Mouse (Mus musculus) neural tube, embryonic 13.5 days (tissue): Measurements from ENCODE around the gene Syne1. TPM values are rescaled to one million over a fixed set of nuclear protein-coding genes. Genes with fewer than 3 reads are reported as not detected.

Experiments used
- ATAC-seq: fragments of 200-750 bp; cut with Nextera tagmentation; 2 replicates; pipeline ENCODE4 v1.8.0; 2017; ENCODE audit warnings: low read depth, mild to moderate bottlenecking, moderate TSS enrichment, moderate library complexity
- H3K27ac ChIP-seq: fragments of 300-500 bp; sonication (generic); replicated peaks from 2 replicates; pipeline ENCODE4 v1.5.1; 2015; ENCODE audit warnings: moderate library complexity, mild to moderate bottlenecking, inconsistent platforms
- H3K27me3 ChIP-seq: fragments of 300-500 bp; sonication (generic); 2 replicates; pipeline ENCODE4 v1.6.1; 2015; ENCODE audit warnings: mild to moderate bottlenecking, inconsistent platforms
- H3K36me3 ChIP-seq: fragments of 300-500 bp; sonication (generic); 2 replicates; pipeline ENCODE4 v1.6.1; 2015; ENCODE audit warnings: mild to moderate bottlenecking, inconsistent platforms
- H3K4me1 ChIP-seq: fragments of 300-500 bp; sonication (generic); replicated peaks from 2 replicates; pipeline ENCODE4 v1.6.1; 2015; ENCODE audit warnings: inconsistent platforms
- H3K4me2 ChIP-seq: fragments of 300-500 bp; sonication (generic); 2 replicates; pipeline ENCODE4 v1.6.1; 2015; ENCODE audit warnings: inconsistent platforms, mild to moderate bottlenecking, moderate library complexity
- H3K4me3 ChIP-seq: fragments of 300-500 bp; sonication (generic); 2 replicates; pipeline ENCODE4 v1.5.1; 2015; ENCODE audit warnings: mild to moderate bottlenecking, inconsistent platforms
- H3K9ac ChIP-seq: fragments of 300-500 bp; sonication (generic); 2 replicates; pipeline ENCODE4 v1.6.1; 2015; ENCODE audit warnings: moderate library complexity, mild to moderate bottlenecking, inconsistent platforms
- H3K9me3 ChIP-seq: fragments of 300-500 bp; sonication (generic); 2 replicates; pipeline ENCODE4 v1.6.1; 2016; ENCODE audit warnings: inconsistent platforms
- WGBS: fragments of 180-500 bp; shearing (Covaris S2); methylation state at CpG from one replicate; pipeline ENCODE4 v1.1.7; 2015; 5-methylcytosine and 5-hydroxymethylcytosine counted together
- polyA plus RNA-seq: library from polyadenylated mRNA; unstranded; fragments of >200 nt; fragmentation: Nextera tagmentation; extraction: Ambion mirVana; gene quantifications from 2 replicates; pipeline ENCODE4 v1.2.1, GENCODE M21; 2015

Gene Syne1
- polyA plus RNA-seq, 1 experiment from 2014 or later: 8.1 TPM

DNA sequence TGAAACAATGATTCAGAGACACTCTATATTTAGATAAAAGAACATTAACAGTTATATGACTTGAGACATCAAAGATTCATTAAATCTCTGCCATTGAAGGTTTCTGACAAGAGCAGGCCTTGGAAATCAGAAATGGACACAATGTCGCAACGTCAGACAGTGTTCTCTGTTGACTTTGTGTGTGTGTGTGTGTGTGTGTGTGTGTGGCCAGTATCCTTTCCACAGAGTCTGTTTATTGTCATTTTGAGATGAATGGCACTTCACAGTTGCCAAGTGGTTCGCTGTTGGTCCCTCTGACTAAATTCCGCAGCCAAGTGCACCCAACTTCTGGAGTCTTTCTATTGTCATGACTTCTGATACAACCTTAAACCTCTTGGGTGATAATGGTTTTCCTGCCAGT is 577.0 kb downstream of the Syne1 start:
- Histone ChIP-seq H3K27me3 (no peaks in the 10 kb centered on the region), H3K4me1 (no peaks in the 10 kb centered on the region), H3K36me3 (no peaks in the 10 kb centered on the region), H3K4me2 (no peak overlapping the region), H3K4me3 (no peak overlapping the region), H3K9ac (no peak overlapping the region), H3K27ac (no peak overlapping the region), H3K9me3 (no peaks in the 10 kb centered on the region)
- WGBS: 90% methylated on average over 4 of the region's 4 CpGs
- no peak for ATAC-seq

DNA sequence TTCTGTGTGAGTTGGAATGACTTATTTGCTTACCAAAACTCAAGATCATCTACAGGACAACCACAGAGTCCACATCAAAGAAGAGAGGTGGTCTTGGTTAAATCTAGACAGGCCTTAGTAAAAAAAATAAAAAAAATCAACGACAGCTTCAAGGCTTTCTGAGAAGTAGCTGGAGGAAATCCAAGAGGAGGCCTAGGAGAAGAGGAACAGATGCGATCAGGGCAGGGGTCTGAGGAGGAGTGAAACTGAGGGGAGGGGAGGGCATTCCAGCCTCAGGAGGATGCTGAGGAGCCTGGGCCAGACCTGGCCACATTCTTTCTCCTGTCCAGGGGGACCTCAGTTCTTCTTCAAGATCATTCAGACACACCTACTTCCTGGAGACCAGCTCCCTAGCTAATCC is 579.3 kb downstream of the Syne1 start:
- Histone ChIP-seq H3K4me3 (no peak overlapping the region), H3K27ac (no peak overlapping the region), H3K9ac (no peak overlapping the region), H3K36me3 (no peaks in the 10 kb centered on the region), H3K4me1 (no peaks in the 10 kb centered on the region), H3K9me3 (no peaks in the 10 kb centered on the region), H3K27me3 (no peaks in the 10 kb centered on the region), H3K4me2 (no peak overlapping the region)
- 80% methylated on average over 2 of the region's 2 CpGs for WGBS
- no peak for ATAC-seq

DNA sequence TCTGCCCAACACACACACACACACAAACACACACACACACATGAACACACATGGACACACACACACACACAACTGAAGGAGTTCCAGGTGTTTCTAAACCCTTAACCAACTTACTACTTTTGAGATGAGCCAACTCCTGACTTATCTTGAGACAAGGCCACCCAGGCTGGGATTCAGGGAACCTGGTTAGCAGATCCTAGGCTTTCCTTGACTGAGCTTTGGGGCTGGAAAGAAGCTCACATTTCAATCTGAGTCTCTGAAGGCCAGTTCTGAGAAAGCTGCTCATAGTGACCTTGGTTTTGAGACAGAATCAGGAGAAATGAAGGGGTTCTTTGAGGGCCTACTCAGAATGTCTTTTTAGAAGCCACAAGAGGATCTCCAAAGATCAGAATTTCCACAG is 579.7 kb downstream of the Syne1 start:
- Histone ChIP-seq H3K27ac (no peak overlapping the region), H3K4me3 (no peak overlapping the region), H3K36me3 (no peaks in the 10 kb centered on the region), H3K9me3 (no peaks in the 10 kb centered on the region), H3K4me1 (no peaks in the 10 kb centered on the region), H3K4me2 (no peak overlapping the region), H3K9ac (no peak overlapping the region), H3K27me3 (no peaks in the 10 kb centered on the region)
- ATAC-seq: no peak

DNA sequence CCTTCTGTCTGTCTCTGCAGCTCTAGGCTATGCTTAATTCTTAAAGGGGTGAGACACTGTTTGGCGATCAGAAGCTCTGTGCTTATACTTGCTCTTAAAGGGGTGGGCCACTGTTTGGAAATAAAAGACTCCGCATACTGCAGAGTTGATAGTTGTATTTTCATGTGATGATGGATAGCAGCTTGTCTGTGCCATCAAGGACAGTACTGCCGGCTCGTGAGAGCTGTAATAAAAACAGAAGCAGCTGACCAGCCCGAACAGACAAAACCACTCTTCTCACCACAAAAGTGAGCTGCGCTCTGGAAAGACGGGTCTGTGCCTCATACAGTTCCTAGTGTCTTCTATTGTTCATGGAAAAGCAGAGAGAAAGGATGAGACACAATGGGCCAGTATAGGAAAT is 580.1 kb downstream of the Syne1 start:
- ATAC-seq: no peak
- H3K36me3 ChIP-seq: no peaks in the 10 kb centered on the region
- no peaks in the 10 kb centered on the region for H3K4me1 ChIP-seq
- H3K4me3 ChIP-seq: no peak overlapping the region
- H3K27ac ChIP-seq: no peak overlapping the region
- no peaks in the 10 kb centered on the region for H3K9me3 ChIP-seq
- no peaks in the 10 kb centered on the region for H3K27me3 ChIP-seq
- H3K9ac ChIP-seq: no peak overlapping the region
- no peak overlapping the region for H3K4me2 ChIP-seq
- 60% methylated on average over 7 of the region's 7 CpGs for WGBS

Other genes starting within 250 kb of the Syne1 start
- 1.6 and 1.8 TPM in 2 replicates for gene Myct1, start 42.3 kb upstream of the Syne1 start, polyA plus RNA-seq
- 0.63 and 1.2 TPM in 2 replicates for gene Vip, start 87.7 kb upstream of the Syne1 start, polyA plus RNA-seq